Mouse (Mus musculus): ENCODE data around the gene Mrps36. TPM values are rescaled to one million over a fixed set of nuclear protein-coding genes. Genes with fewer than 3 reads are reported as not detected.
"Not testable (repeated sequence)": the region's sequence is repeated elsewhere in the genome, so short reads cannot be mapped to it uniquely, and the experiment has no call there.

The Mrps36 gene
- polyA plus RNA-seq, 1 experiment = 143 TPM

DNA sequence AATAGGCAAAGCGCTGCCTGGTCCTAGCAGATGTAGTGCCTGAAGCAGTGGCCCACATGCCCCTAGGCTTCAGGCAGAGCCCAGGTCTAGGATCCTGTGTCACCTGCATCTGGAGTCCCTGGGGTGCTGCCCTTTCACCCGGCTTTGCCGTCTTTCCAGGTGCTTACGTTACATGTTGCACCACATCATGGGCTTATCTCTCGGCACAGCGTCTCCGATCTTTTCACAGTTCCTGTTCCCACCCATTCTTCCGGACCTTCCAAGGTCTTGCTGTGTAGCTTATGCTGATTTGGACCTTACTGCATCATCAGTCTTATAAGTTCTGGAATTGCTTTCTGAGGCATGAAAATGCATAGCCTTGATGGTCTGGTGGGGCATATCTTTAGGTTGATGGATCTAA, 8.1 kb upstream of the Mrps36 start:
- H3K4me1 ChIP-seq (ENCODE audit: control insufficient read depth, insufficient read depth, low read length) = no peaks in the 10 kb centered on the region
- no peaks in the 10 kb centered on the region for H3K36me3 ChIP-seq (ENCODE audit: control insufficient read depth, insufficient read depth, low read length)
- H3K4me3 ChIP-seq (ENCODE audit: control insufficient read depth, low read depth, low read length) = no peak overlapping the region
- no peak overlapping the region for H3K27ac ChIP-seq (ENCODE audit: control insufficient read depth, insufficient read depth, low read depth, low read length)
- no peak for TF ChIP-seq POLR2A (IDR thresholded peaks at IDR 0.05; ENCODE audit: control insufficient read depth, low read depth, low read length)
- no peaks in the 10 kb centered on the region for H3K27me3 ChIP-seq (ENCODE audit: control insufficient read depth, insufficient read depth, low read length)

DNA sequence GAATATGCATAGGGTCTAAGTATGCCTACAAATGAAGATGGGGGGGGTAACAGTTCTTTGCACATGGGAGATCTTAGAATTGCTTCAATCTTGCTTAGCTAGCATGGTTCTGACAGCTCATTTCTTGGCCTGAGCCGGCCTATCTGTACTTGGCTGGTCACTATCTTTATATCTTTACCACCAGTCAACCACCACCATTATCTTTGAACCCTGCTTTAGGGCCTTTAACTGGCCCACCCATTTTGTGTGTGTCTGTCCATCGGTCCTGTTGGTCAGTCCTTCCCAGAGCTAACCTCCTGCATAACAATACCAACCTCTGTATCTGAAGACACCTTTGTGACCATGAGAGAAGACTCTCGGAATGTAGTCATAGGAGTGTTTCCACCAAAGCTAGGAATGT, 6.9 kb upstream of the Mrps36 start:
- Histone ChIP-seq H3K4me1 (ENCODE audit: control insufficient read depth, insufficient read depth, low read length) (no peaks in the 10 kb centered on the region), H3K27ac (ENCODE audit: control insufficient read depth, insufficient read depth, low read depth, low read length) (no peak overlapping the region), H3K36me3 (ENCODE audit: control insufficient read depth, insufficient read depth, low read length) (no peaks in the 10 kb centered on the region), H3K4me3 (ENCODE audit: control insufficient read depth, low read depth, low read length) (no peak overlapping the region), H3K27me3 (ENCODE audit: control insufficient read depth, insufficient read depth, low read length) (no peaks in the 10 kb centered on the region)
- TF ChIP-seq CTCF (IDR thresholded peaks at IDR 0.05; ENCODE audit: control insufficient read depth, insufficient read depth, insufficient replicate concordance, low read depth, low read length) (no peak), POLR2A (IDR thresholded peaks at IDR 0.05; ENCODE audit: control insufficient read depth, low read depth, low read length) (no peak)

DNA sequence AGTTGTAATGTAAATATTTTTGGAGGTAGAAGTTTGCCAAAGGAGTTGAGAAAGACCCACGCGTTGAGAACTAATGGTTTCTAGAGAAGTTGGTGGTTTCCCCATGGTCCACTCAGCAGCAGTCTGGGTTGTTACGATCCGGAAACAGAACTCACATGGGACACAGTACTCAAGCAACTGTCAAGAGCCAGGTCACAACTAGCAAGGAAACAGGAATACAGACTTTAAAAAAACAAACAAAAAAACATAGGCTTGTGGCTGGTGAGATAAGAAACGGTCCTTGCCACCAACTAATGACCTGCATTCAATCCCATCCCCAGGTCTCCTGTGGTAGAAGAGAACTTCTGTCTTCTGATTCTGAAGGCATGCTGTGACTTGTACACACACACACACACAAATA, 6.3 kb upstream of the Mrps36 start:
- H3K4me3 ChIP-seq (ENCODE audit: control insufficient read depth, low read depth, low read length) = no peak overlapping the region
- H3K36me3 ChIP-seq (ENCODE audit: control insufficient read depth, insufficient read depth, low read length) = no peaks in the 10 kb centered on the region
- H3K27ac ChIP-seq (ENCODE audit: control insufficient read depth, insufficient read depth, low read depth, low read length) = no peak overlapping the region
- H3K27me3 ChIP-seq (ENCODE audit: control insufficient read depth, insufficient read depth, low read length) = no peaks in the 10 kb centered on the region
- H3K4me1 ChIP-seq (ENCODE audit: control insufficient read depth, insufficient read depth, low read length) = no peaks in the 10 kb centered on the region
- TF ChIP-seq POLR2A (IDR thresholded peaks at IDR 0.05; ENCODE audit: control insufficient read depth, low read depth, low read length) = no peak
- no peak for TF ChIP-seq CTCF (IDR thresholded peaks at IDR 0.05; ENCODE audit: control insufficient read depth, insufficient read depth, insufficient replicate concordance, low read depth, low read length)

DNA sequence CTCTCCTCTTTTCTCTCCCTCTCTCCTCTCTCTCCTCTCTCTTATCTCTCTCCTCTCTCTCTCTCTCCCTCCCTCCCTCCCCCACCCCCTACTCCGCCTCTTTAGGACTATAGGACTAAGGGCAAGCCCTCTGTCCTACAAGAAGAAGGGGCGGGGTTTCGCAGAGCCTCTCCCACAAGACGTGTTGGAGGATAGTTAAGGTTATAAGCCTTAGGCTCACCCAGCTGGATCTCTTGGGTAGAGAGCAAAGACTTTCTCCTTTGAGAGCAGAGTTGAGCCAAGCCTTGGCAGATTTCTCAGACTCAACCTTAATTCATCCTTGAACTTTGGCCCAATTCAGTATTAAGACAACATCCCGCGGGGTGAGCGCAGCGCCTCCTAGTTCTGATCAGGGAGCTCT, 4.2 kb upstream of the Mrps36 start:
- Histone ChIP-seq H3K27ac (ENCODE audit: control insufficient read depth, insufficient read depth, low read depth, low read length) (no peak overlapping the region), H3K36me3 (ENCODE audit: control insufficient read depth, insufficient read depth, low read length) (no peaks in the 10 kb centered on the region), H3K4me1 (ENCODE audit: control insufficient read depth, insufficient read depth, low read length) (no peaks in the 10 kb centered on the region), H3K27me3 (ENCODE audit: control insufficient read depth, insufficient read depth, low read length) (no peaks in the 10 kb centered on the region), H3K4me3 (ENCODE audit: control insufficient read depth, low read depth, low read length) (no peak overlapping the region)
- TF ChIP-seq CTCF (IDR thresholded peaks at IDR 0.05; ENCODE audit: control insufficient read depth, insufficient read depth, insufficient replicate concordance, low read depth, low read length) (no peak), POLR2A (IDR thresholded peaks at IDR 0.05; ENCODE audit: control insufficient read depth, low read depth, low read length) (no peak)

DNA sequence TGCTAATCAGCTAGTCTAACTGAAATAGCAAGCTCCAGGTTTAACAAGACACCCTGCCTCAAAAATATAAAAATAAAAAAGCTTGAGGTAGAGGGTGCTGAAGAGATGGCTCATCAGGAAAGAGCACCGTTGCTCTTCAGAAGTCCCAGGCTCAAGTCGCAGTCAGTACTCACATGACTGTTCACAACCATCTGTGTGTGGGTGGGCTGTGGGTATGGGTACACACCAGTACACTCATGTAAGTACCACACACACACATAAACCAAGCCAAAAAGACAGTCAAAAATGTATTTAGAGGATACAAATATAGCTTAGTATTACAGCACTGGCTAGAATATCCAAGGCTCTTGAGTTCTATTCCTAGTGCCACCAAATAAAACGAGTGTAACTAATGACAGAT, 1.6 kb upstream of the Mrps36 start:
- TF ChIP-seq CTCF (IDR thresholded peaks at IDR 0.05; ENCODE audit: control insufficient read depth, insufficient read depth, insufficient replicate concordance, low read depth, low read length) = no peak
- TF ChIP-seq POLR2A (IDR thresholded peaks at IDR 0.05; ENCODE audit: control insufficient read depth, low read depth, low read length) = no peak
- no peak overlapping the region for H3K27ac ChIP-seq (ENCODE audit: control insufficient read depth, insufficient read depth, low read depth, low read length)
- no peaks in the 10 kb centered on the region for H3K36me3 ChIP-seq (ENCODE audit: control insufficient read depth, insufficient read depth, low read length)
- H3K27me3 ChIP-seq (ENCODE audit: control insufficient read depth, insufficient read depth, low read length) = no peaks in the 10 kb centered on the region
- no peaks in the 10 kb centered on the region for H3K4me1 ChIP-seq (ENCODE audit: control insufficient read depth, insufficient read depth, low read length)
- no peak overlapping the region for H3K4me3 ChIP-seq (ENCODE audit: control insufficient read depth, low read depth, low read length)

DNA sequence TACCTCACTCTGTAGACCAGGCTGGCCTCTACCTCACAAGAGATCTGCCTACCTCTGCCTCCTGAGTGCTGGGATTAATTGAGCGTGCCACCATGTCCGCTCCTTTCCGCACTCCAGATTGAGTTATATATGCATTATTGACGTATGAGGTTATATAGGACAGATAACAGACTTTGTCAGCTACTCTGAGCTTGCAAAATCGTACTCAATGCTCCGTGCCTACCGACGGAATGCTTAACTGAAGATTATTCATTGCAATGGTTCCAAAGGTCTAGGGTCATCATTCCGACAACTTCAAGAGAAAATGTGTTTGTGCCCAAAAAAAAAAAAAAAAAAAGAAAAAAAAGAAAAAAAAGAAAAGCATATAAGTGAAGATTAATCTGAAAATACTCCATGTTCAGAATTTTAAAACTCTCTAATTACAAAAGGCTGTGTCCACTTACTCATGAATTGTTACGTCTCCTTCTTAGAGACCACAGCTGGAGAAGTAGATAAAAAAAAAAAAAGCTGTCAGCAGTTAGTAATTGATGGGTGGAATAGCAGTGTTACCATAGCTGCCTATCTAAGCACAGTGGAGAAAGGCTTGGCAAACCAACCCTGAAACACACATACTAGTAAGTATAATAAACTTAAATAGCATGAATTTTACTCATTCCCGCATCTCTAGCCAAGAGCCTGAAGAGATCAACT, 968 bp downstream of the Mrps36 start:
- no peak for TF ChIP-seq CTCF (IDR thresholded peaks at IDR 0.05; ENCODE audit: control insufficient read depth, insufficient read depth, insufficient replicate concordance, low read depth, low read length)
- TF ChIP-seq POLR2A (IDR thresholded peaks at IDR 0.05; ENCODE audit: control insufficient read depth, low read depth, low read length) = no peak
- Histone ChIP-seq H3K4me3 (ENCODE audit: control insufficient read depth, low read depth, low read length) (peak overlapping the region; percentile 100), H3K4me1 (ENCODE audit: control insufficient read depth, insufficient read depth, low read length) (no peaks in the 10 kb centered on the region), H3K27me3 (ENCODE audit: control insufficient read depth, insufficient read depth, low read length) (no peaks in the 10 kb centered on the region), H3K36me3 (ENCODE audit: control insufficient read depth, insufficient read depth, low read length) (no peaks in the 10 kb centered on the region), H3K27ac (ENCODE audit: control insufficient read depth, insufficient read depth, low read depth, low read length) (no peak overlapping the region)

DNA sequence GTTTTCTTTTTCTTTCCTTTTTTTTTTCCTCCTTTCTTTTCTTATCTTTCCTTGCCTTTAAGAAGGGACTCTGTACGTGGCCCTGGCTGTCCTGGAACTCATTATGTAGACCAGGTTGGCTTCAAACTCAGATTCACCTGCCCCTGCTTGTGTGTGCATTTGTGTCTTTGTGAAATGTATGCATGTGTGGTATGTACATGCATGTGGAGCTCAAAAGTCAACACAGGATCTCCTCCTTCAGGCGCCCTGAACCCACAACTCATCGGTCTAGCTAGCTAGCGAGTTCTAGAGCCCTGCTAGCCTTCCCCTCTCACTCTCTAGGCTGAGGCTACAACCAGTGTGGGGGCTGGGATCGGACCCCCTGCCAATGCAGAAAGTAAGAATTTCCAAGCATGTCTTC, 1.6 kb downstream of the Mrps36 start:
- no peak for TF ChIP-seq POLR2A (IDR thresholded peaks at IDR 0.05; ENCODE audit: control insufficient read depth, low read depth, low read length)
- TF ChIP-seq CTCF (IDR thresholded peaks at IDR 0.05; ENCODE audit: control insufficient read depth, insufficient read depth, insufficient replicate concordance, low read depth, low read length) = no peak
- no peaks in the 10 kb centered on the region for H3K4me1 ChIP-seq (ENCODE audit: control insufficient read depth, insufficient read depth, low read length)
- no peaks in the 10 kb centered on the region for H3K36me3 ChIP-seq (ENCODE audit: control insufficient read depth, insufficient read depth, low read length)

DNA sequence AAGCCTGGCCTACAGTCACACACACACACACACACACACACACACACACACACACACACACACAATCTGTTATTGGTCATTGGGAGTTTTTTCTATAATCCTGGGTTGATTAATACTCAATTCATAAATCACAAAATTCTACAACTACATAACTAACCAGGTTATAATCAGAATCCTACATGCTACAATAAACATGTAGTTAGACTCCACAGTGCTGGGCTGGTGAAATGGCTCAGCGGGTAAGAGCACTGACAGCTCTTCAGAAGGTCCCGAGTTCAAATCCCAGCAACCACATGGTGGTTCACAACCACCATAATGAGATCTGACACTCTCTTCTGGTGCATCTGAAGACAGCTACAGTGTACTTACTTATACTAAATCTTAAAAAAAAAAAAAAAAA, 11.7 kb downstream of the Mrps36 start:
- H3K27me3 ChIP-seq (ENCODE audit: control insufficient read depth, insufficient read depth, low read length) = no peaks in the 10 kb centered on the region
- H3K4me1 ChIP-seq (ENCODE audit: control insufficient read depth, insufficient read depth, low read length) = no peaks in the 10 kb centered on the region
- H3K4me3 ChIP-seq (ENCODE audit: control insufficient read depth, low read depth, low read length) = no peak overlapping the region
- no peaks in the 10 kb centered on the region; the same call in 1 of the 2 replicates for H3K36me3 ChIP-seq (ENCODE audit: control insufficient read depth, insufficient read depth, low read length)
- no peak for TF ChIP-seq POLR2A (IDR thresholded peaks at IDR 0.05; ENCODE audit: control insufficient read depth, low read depth, low read length)
- TF ChIP-seq CTCF (IDR thresholded peaks at IDR 0.05; ENCODE audit: control insufficient read depth, insufficient read depth, insufficient replicate concordance, low read depth, low read length) = no peak
- no peak overlapping the region for H3K27ac ChIP-seq (ENCODE audit: control insufficient read depth, insufficient read depth, low read depth, low read length)

More for the DNA sequence above, 1.6 kb downstream of the Mrps36 start:
- Histone ChIP-seq H3K4me3 (ENCODE audit: control insufficient read depth, low read depth, low read length) (peak overlapping the region; percentile 60), H3K27me3 (ENCODE audit: control insufficient read depth, insufficient read depth, low read length) (no peaks in the 10 kb centered on the region), H3K27ac (ENCODE audit: control insufficient read depth, insufficient read depth, low read depth, low read length) (no peak overlapping the region)

DNA sequence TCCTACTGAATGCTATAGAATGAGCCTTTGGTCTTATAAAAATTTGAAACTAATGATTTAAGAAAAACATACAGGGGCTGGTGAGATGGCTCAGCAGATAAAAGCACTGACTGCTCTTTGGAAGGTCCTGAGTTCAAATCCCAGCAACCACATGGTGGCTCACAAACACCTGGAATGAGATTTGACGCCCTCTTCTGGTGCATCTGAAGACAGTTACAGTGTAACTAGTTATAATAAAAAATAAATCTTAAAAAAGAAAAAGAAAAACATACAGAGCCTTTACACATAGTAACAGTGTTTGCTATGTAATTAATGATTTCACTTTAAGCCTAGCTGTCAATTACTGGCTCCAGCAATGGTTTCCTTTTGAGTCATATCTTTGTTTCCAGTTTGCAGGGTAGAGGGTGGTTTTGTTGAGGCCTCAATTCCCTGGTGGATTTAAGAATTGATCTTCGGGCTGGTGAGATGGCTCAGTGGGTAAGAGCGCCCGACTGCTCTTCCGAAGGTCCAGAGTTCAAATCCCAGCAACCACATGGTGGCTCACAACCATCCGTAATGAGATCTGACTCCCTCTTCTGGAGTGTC, 12.9 kb downstream of the Mrps36 start:
- not testable (repeated sequence) for H3K27ac ChIP-seq (ENCODE audit: control insufficient read depth, insufficient read depth, low read depth, low read length); H3K36me3 ChIP-seq (ENCODE audit: control insufficient read depth, insufficient read depth, low read length); H3K4me1 ChIP-seq (ENCODE audit: control insufficient read depth, insufficient read depth, low read length); H3K27me3 ChIP-seq (ENCODE audit: control insufficient read depth, insufficient read depth, low read length); H3K4me3 ChIP-seq (ENCODE audit: control insufficient read depth, low read depth, low read length)

All from testis, adult 2 months (tissue).